20 mouse cellular contexts compared by ENCODE assay signal in the genomic region with DNA sequence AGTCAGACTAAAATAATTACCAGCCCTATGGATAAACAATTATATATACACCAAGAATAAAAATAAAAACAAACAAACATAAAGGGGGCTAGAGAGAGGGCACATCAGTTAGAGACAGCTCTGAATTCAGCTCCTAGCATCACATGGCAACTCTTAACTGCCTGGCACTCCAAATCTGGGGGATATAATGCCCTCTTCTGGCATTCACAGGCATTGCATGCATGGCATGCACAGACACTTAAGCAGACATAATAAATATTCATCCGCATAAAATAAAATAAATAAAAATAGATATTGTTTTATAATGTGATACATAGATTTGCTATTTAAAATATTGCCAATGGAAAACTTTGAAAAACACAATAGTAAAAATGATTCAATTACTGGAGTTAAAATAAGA.
A peak's percentile ranks its signal among the peaks of the same experiment; 100 is the strongest.
DNase-seq lines count a peak whose midpoint lies in the region; ATAC-seq and TF ChIP-seq lines count a peak whose summit lies in the region.
"Had no signal": no experiment of that assay in that cellular context is flagged by ENCODE, and none has a peak within 500 bp of the region (broad histone marks: within the 10 kb centered on the region; RNA-seq: fewer than 3 reads in every experiment).

No protein-coding gene starts in this region.

- H3K36me3 ChIP-seq in intestine, postnatal 0 days (ENCODE audit: control insufficient read depth, insufficient read depth) = no peaks in the 10 kb centered on the region
- H3K36me3 ChIP-seq in intestine, embryonic 15.5 days = no peaks in the 10 kb centered on the region
- no peaks in the 10 kb centered on the region for H3K36me3 ChIP-seq in ES-E14 (ENCODE audit: control insufficient read depth, insufficient read depth, low read length, poor library complexity, severe bottlenecking)
- H3K36me3 ChIP-seq in neural tube, embryonic 15.5 days = no peaks in the 10 kb centered on the region
- H3K36me3 ChIP-seq: embryonic facial prominence, embryonic 15.5 days; limb, embryonic 10.5 days; liver, embryonic 13.5 days; neural tube, embryonic 13.5 days had no signal

- no peak overlapping the region for H3K4me3 ChIP-seq in intestine, postnatal 0 days (ENCODE audit: low read depth, low read length)
- H3K4me3 ChIP-seq in intestine, embryonic 15.5 days (replicated peaks) = no peak overlapping the region
- H3K4me3 ChIP-seq in ES-E14 (ENCODE audit: insufficient read depth in 1 of 2, low read depth in 1 of 2, low read length in 2 of 2, poor library complexity in 1 of 2, severe bottlenecking in 1 of 2) = no peak overlapping the region
- H3K4me3 ChIP-seq in neural tube, embryonic 15.5 days (replicated peaks) = no peak overlapping the region
- H3K4me3 ChIP-seq: embryonic facial prominence, embryonic 15.5 days; limb, embryonic 10.5 days; liver, embryonic 13.5 days; neural tube, embryonic 13.5 days had no signal

- H3K4me1 ChIP-seq in intestine, postnatal 0 days (replicated peaks; ENCODE audit: control insufficient read depth, insufficient read depth, low read length) = no peaks in the 10 kb centered on the region
- H3K4me1 ChIP-seq in intestine, embryonic 15.5 days (replicated peaks) = no peaks in the 10 kb centered on the region
- no peaks in the 10 kb centered on the region for H3K4me1 ChIP-seq in ES-E14 (ENCODE audit: control insufficient read depth in 2 of 2, insufficient read depth in 2 of 2, low read length in 2 of 2, poor library complexity in 1 of 2)
- H3K4me1 ChIP-seq in neural tube, embryonic 15.5 days = no peaks in the 10 kb centered on the region
- H3K4me1 ChIP-seq: embryonic facial prominence, embryonic 15.5 days; limb, embryonic 10.5 days; liver, embryonic 13.5 days; neural tube, embryonic 13.5 days had no signal

- no peaks in the 10 kb centered on the region for H3K9me3 ChIP-seq in intestine, postnatal 0 days (ENCODE audit: control insufficient read depth)
- no peaks in the 10 kb centered on the region for H3K9me3 ChIP-seq in intestine, embryonic 15.5 days
- H3K9me3 ChIP-seq in ES-E14 (ENCODE audit: control insufficient read depth, insufficient read depth, low read depth, low read length) = no peaks in the 10 kb centered on the region
- H3K9me3 ChIP-seq in neural tube, embryonic 15.5 days (replicated peaks) = 0 out of 2 replicates have a peak, but pooled peaks cover 2% of the 10 kb centered on the region
- H3K9me3 ChIP-seq: embryonic facial prominence, embryonic 15.5 days; limb, embryonic 10.5 days; liver, embryonic 13.5 days; neural tube, embryonic 13.5 days had no signal

- peak; percentile 35 for TF ChIP-seq CTCF in intestine, postnatal 0 days (IDR thresholded peaks at IDR 0.05; ENCODE audit: low read depth)

- no peak overlapping the region for H3K4me2 ChIP-seq in intestine, postnatal 0 days (replicated peaks; ENCODE audit: low read depth)
- no peak overlapping the region for H3K4me2 ChIP-seq in intestine, embryonic 15.5 days (replicated peaks)
- no peak overlapping the region for H3K4me2 ChIP-seq in neural tube, embryonic 15.5 days
- H3K4me2 ChIP-seq: embryonic facial prominence, embryonic 15.5 days; heart, embryonic 11.5 days; liver, embryonic 13.5 days; neural tube, embryonic 13.5 days had no signal

- H3K9ac ChIP-seq in intestine, postnatal 0 days (ENCODE audit: low read depth, low read length) = no peak overlapping the region
- no peak overlapping the region for H3K9ac ChIP-seq in intestine, embryonic 15.5 days
- no peak overlapping the region for H3K9ac ChIP-seq in ES-E14 (ENCODE audit: insufficient read depth, low read depth, low read length, poor library complexity, severe bottlenecking)
- no peak overlapping the region for H3K9ac ChIP-seq in neural tube, embryonic 15.5 days (replicated peaks)
- H3K9ac ChIP-seq: embryonic facial prominence, embryonic 15.5 days; liver, embryonic 13.5 days; neural tube, embryonic 13.5 days had no signal

- in situ Hi-C loops in ES-E14 (cut with MboI; ENCODE audit: low sequenced_read_pairs in 2 of 2, unreplicated experiment in 2 of 2) = no loop called here

- no peaks in the 10 kb centered on the region for H3K27me3 ChIP-seq in intestine, postnatal 0 days (replicated peaks; ENCODE audit: control insufficient read depth, insufficient read depth, low read length)
- no peaks in the 10 kb centered on the region for H3K27me3 ChIP-seq in intestine, embryonic 15.5 days (replicated peaks)
- H3K27me3 ChIP-seq in neural tube, embryonic 15.5 days (replicated peaks) = no peaks in the 10 kb centered on the region
- H3K27me3 ChIP-seq: embryonic facial prominence, embryonic 15.5 days; liver, embryonic 13.5 days; neural tube, embryonic 13.5 days had no signal

- no peak for ATAC-seq in intestine, postnatal 0 days
- no peak for ATAC-seq in intestine, embryonic 15.5 days
- ATAC-seq in neural tube, embryonic 15.5 days (ENCODE audit: low FRiP score) = no peak

- 86% methylated on average over 1 of the region's 1 CpGs for WGBS in intestine, postnatal 0 days
- 85% methylated on average over 1 of the region's 1 CpGs for WGBS in intestine, embryonic 15.5 days
- WGBS in neural tube, embryonic 15.5 days = 74% methylated on average over 1 of the region's 1 CpGs

- H3K27ac ChIP-seq in intestine, postnatal 0 days (ENCODE audit: low read depth, low read length) = no peak overlapping the region
- H3K27ac ChIP-seq in intestine, embryonic 15.5 days = no peak overlapping the region
- H3K27ac ChIP-seq in ES-E14 (ENCODE audit: insufficient read depth, low read depth, low read length, poor library complexity, severe bottlenecking) = no peak overlapping the region
- H3K27ac ChIP-seq in neural tube, embryonic 15.5 days (replicated peaks) = no peak overlapping the region
- H3K27ac ChIP-seq: embryonic facial prominence, embryonic 15.5 days; limb, embryonic 10.5 days; liver, embryonic 13.5 days; neural tube, embryonic 13.5 days had no signal

- DNase-seq in retina, postnatal 1 day = peak; percentile 12
- no peak for DNase-seq in retina, embryonic 14.5 days (ENCODE audit: low spot score)
- peak; percentile 8 for DNase-seq in ES-E14 (ENCODE audit: low read depth, low spot score)
- DNase-seq in cerebellum, adult 9-11 months = no peak
- DNase-seq: adrenal gland, adult 8-10 months; cerebellum, adult 18-20 months; gastrocnemius, postnatal 36 days; heart, postnatal 36 days; kidney, adult 9 months; liver, embryonic 13.5 days; lung, postnatal 14 days; right cerebral cortex, postnatal 4 days; thymus, postnatal 25 days had no signal

TF ChIP-seq in ES-E14, 5 proteins besides CTCF, POLR2A, EP300 and RAD21:
- TF ChIP-seq ZNF384 (IDR thresholded peaks at IDR 0.05; ENCODE audit: low read depth, low read length) (no peak), CHD2 (IDR thresholded peaks at IDR 0.05; ENCODE audit: low read depth, low read length) (no peak), HCFC1 (IDR thresholded peaks at IDR 0.05; ENCODE audit: borderline replicate concordance, insufficient read depth, low read length) (no peak), ZC3H11A (IDR thresholded peaks at IDR 0.05; ENCODE audit: borderline replicate concordance, low read depth, low read length) (no peak; the same call in 1 of the 2 replicates), MAFK (IDR thresholded peaks at IDR 0.05; ENCODE audit: insufficient read depth, low read depth, low read length) (no peak)

Comparison
In these comparisons a context has a peak if more than half of its experiments do, and no peak if none do; other contexts are left out.
1. DNase-seq: peak in retina, postnatal 1 day (single experiment) and ES-E14 (single experiment); none in retina, embryonic 14.5 days (single experiment) and cerebellum, adult 9-11 months (single experiment).